Mouse (Mus musculus): ENCODE measurements around the gene Castor1. TPM values are rescaled to one million over a fixed set of nuclear protein-coding genes. Genes with fewer than 3 reads are reported as not detected.

The Castor1 gene
- total and polyA plus RNA-seq, 2 experiments from 2014 or later: 8.4 to 32.6 TPM

DNA sequence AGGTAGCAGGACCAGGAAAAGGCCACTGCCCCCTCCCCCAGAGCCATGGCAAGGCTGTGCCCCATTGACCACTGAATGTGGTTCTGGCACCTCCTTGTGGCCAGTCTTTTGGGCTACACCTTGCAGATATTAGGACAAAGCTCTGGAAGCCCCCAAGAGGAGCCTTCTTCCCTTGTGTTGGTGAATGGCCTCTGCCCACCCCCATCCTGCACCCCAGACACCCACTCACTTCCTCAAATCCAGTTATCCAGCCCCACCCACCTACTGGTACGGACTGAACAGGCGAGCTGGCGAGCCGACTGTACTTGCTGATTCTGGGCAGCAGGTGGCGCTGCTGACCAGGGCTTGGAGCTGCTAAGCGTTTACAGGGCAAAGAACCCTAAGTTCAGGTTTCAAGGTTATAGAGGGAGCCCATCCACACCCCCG, 40.6 kb downstream of the Castor1 start:
- no peaks in the 10 kb centered on the region for H3K9me3 ChIP-seq (replicated peaks; ENCODE audit: control insufficient read depth, low read length)
- DNase-seq (ENCODE audit: low spot score): peak; percentile 63
- H3K9ac ChIP-seq (replicated peaks; ENCODE audit: low read depth, low read length): no peak overlapping the region
- H3K27ac ChIP-seq (ENCODE audit: low read depth): no peak overlapping the region
- H3K36me3 ChIP-seq (replicated peaks; ENCODE audit: control insufficient read depth, insufficient read depth, low read length): no peaks in the 10 kb centered on the region
- no peak overlapping the region for H3K4me3 ChIP-seq (ENCODE audit: low read depth, low read length)
- H3K4me2 ChIP-seq (ENCODE audit: low read depth, low read length): peak overlapping the region; percentile 42
- under 1% methylated on average over 7 of the region's 7 CpGs for WGBS
- no peaks in the 10 kb centered on the region for H3K27me3 ChIP-seq (ENCODE audit: control insufficient read depth, insufficient read depth, low read length)
- TF ChIP-seq CTCF (IDR thresholded peaks at IDR 0.05; ENCODE audit: low read depth) (peak; percentile 91), EP300 (IDR thresholded peaks at IDR 0.05; ENCODE audit: low read depth) (no peak)
- H3K4me1 ChIP-seq (ENCODE audit: control insufficient read depth, insufficient read depth): peaks cover 26% of the 10 kb centered on the region
- ATAC-seq (ENCODE audit: insufficient read depth, low read depth): peak; percentile 31

- H3K36me3 ChIP-seq (replicated peaks; ENCODE audit: control insufficient read depth, insufficient read depth, low read length): no peaks in the 10 kb centered on the region
- peaks cover 31% of the 10 kb centered on the region for H3K4me1 ChIP-seq (ENCODE audit: control insufficient read depth, insufficient read depth)
- peak overlapping the region; percentile 43 for H3K4me2 ChIP-seq (ENCODE audit: low read depth, low read length)
- DNase-seq (ENCODE audit: low spot score) (peak; percentile 58), ATAC-seq (ENCODE audit: insufficient read depth, low read depth) (no peak)
- H3K9me3 ChIP-seq (replicated peaks; ENCODE audit: control insufficient read depth, low read length): no peaks in the 10 kb centered on the region
- H3K27ac ChIP-seq (ENCODE audit: low read depth): no peak overlapping the region
- H3K9ac ChIP-seq (replicated peaks; ENCODE audit: low read depth, low read length): 0 out of 2 replicates have a peak overlapping the region, but pooled peaks have one; percentile 8
- H3K4me3 ChIP-seq (ENCODE audit: low read depth, low read length): no peak overlapping the region
- peaks cover 10% of the 10 kb centered on the region for H3K27me3 ChIP-seq (ENCODE audit: control insufficient read depth, insufficient read depth, low read length)
- WGBS: 11% methylated on average over 14 of the region's 14 CpGs
- TF ChIP-seq EP300 (IDR thresholded peaks at IDR 0.05; ENCODE audit: low read depth) (no peak), CTCF (IDR thresholded peaks at IDR 0.05; ENCODE audit: low read depth) (no peak)
Observed at GRCm38 (mm10) chr11:4260463-4261187, 42.6 kb downstream of the Castor1 start.

- Histone ChIP-seq H3K9ac (replicated peaks; ENCODE audit: low read depth, low read length) (no peak overlapping the region), H3K36me3 (replicated peaks; ENCODE audit: control insufficient read depth, insufficient read depth, low read length) (no peaks in the 10 kb centered on the region), H3K27me3 (ENCODE audit: control insufficient read depth, insufficient read depth, low read length) (peaks cover 15% of the 10 kb centered on the region), H3K27ac (ENCODE audit: low read depth) (0 out of 2 replicates have a peak overlapping the region, but pooled peaks have one; percentile 13), H3K4me3 (ENCODE audit: low read depth, low read length) (no peak overlapping the region), H3K4me1 (ENCODE audit: control insufficient read depth, insufficient read depth) (peaks cover 36% of the 10 kb centered on the region), H3K9me3 (replicated peaks; ENCODE audit: control insufficient read depth, low read length) (no peaks in the 10 kb centered on the region), H3K4me2 (ENCODE audit: low read depth, low read length) (no peak overlapping the region)
- peak; percentile 27 for DNase-seq (ENCODE audit: low spot score)
- TF ChIP-seq EP300 (IDR thresholded peaks at IDR 0.05; ENCODE audit: low read depth) (no peak), CTCF (IDR thresholded peaks at IDR 0.05; ENCODE audit: low read depth) (peak; percentile 42)
- 49% methylated on average over 7 of the region's 7 CpGs for WGBS
- peak; percentile 21; the same call in 1 of the 2 replicates for ATAC-seq (ENCODE audit: insufficient read depth, low read depth)
Observed at GRCm38 (mm10) chr11:4261188-4261494, 43.1 kb downstream of the Castor1 start.

DNA sequence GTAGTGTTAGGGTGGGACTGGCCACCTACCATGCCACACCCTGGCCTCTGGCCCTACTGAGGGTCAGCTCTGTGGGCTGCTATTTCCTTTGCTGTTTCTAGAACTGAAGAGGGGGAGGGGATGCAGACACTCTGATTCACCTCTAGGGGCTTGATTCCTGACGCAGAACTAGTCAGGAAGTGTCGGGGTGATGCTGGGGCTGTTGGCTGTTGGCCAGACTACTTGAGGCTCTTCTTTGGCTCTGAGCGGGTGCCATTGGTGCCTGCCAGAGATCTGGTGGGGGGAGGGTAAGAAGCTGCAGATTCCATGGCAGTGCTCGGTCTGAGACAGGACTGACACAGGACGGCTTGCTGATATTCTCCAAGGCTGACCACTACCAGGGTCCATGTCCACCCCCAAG, 43.9 kb downstream of the Castor1 start:
- H3K4me2 ChIP-seq (ENCODE audit: low read depth, low read length): no peak overlapping the region
- no peak overlapping the region for H3K9ac ChIP-seq (replicated peaks; ENCODE audit: low read depth, low read length)
- H3K4me3 ChIP-seq (ENCODE audit: low read depth, low read length): no peak overlapping the region
- H3K36me3 ChIP-seq (replicated peaks; ENCODE audit: control insufficient read depth, insufficient read depth, low read length): no peaks in the 10 kb centered on the region
- DNase-seq (ENCODE audit: low spot score) (peak; percentile 88), ATAC-seq (ENCODE audit: insufficient read depth, low read depth) (peak; percentile 66)
- peaks cover 17% of the 10 kb centered on the region for H3K27me3 ChIP-seq (ENCODE audit: control insufficient read depth, insufficient read depth, low read length)
- H3K4me1 ChIP-seq (ENCODE audit: control insufficient read depth, insufficient read depth): peaks cover 39% of the 10 kb centered on the region
- WGBS: 8% methylated on average over 5 of the region's 5 CpGs
- no peaks in the 10 kb centered on the region for H3K9me3 ChIP-seq (replicated peaks; ENCODE audit: control insufficient read depth, low read length)
- no peak overlapping the region for H3K27ac ChIP-seq (ENCODE audit: low read depth)
- peak; percentile 55 for TF ChIP-seq CTCF (IDR thresholded peaks at IDR 0.05; ENCODE audit: low read depth)
- no peak for TF ChIP-seq EP300 (IDR thresholded peaks at IDR 0.05; ENCODE audit: low read depth)

- TF ChIP-seq CTCF (IDR thresholded peaks at IDR 0.05; ENCODE audit: low read depth) (no peak), EP300 (IDR thresholded peaks at IDR 0.05; ENCODE audit: low read depth) (no peak)
- Histone ChIP-seq H3K4me1 (ENCODE audit: control insufficient read depth, insufficient read depth) (peaks cover 39% of the 10 kb centered on the region), H3K27me3 (ENCODE audit: control insufficient read depth, insufficient read depth, low read length) (peaks cover 26% of the 10 kb centered on the region), H3K4me2 (ENCODE audit: low read depth, low read length) (no peak overlapping the region), H3K9me3 (replicated peaks; ENCODE audit: control insufficient read depth, low read length) (no peaks in the 10 kb centered on the region), H3K36me3 (replicated peaks; ENCODE audit: control insufficient read depth, insufficient read depth, low read length) (no peaks in the 10 kb centered on the region), H3K9ac (replicated peaks; ENCODE audit: low read depth, low read length) (no peak overlapping the region), H3K27ac (ENCODE audit: low read depth) (no peak overlapping the region), H3K4me3 (ENCODE audit: low read depth, low read length) (no peak overlapping the region)
- no peak for ATAC-seq (ENCODE audit: insufficient read depth, low read depth)
- DNase-seq (ENCODE audit: low spot score): no peak
- 26% methylated on average over 7 of the region's 7 CpGs for WGBS
Observed at GRCm38 (mm10) chr11:4262847-4263246, 44.8 kb downstream of the Castor1 start.

DNA sequence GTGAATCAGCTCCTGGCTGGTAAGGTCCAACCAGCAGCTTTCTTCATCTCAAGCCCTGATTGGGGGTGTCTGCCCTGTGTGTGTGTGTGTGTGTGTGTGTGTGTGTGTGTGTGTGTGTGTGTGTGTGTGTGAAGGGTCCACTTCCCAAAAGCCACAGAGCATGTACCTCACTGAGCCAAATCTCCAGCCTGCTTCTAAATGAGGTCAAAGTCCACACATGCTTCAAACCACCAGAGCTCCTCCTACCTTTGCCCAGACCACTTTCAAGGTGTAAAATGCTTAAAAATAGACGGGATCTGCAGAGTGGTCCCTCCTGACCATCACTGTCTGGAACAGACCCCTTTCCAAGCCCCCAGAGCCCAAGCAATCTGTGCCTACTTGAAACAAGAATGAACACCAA, 45.3 kb downstream of the Castor1 start:
- DNase-seq (ENCODE audit: low spot score): no peak
- H3K36me3 ChIP-seq (replicated peaks; ENCODE audit: control insufficient read depth, insufficient read depth, low read length): no peaks in the 10 kb centered on the region
- H3K27me3 ChIP-seq (ENCODE audit: control insufficient read depth, insufficient read depth, low read length): peaks cover 30% of the 10 kb centered on the region
- no peak for ATAC-seq (ENCODE audit: insufficient read depth, low read depth)
- 40% methylated on average over 1 of the region's 1 CpGs for WGBS
- H3K9me3 ChIP-seq (replicated peaks; ENCODE audit: control insufficient read depth, low read length): no peaks in the 10 kb centered on the region
- H3K4me1 ChIP-seq (ENCODE audit: control insufficient read depth, insufficient read depth): peaks cover 39% of the 10 kb centered on the region
- H3K4me2 ChIP-seq (ENCODE audit: low read depth, low read length): no peak overlapping the region
- no peak overlapping the region for H3K9ac ChIP-seq (replicated peaks; ENCODE audit: low read depth, low read length)
- no peak overlapping the region for H3K4me3 ChIP-seq (ENCODE audit: low read depth, low read length)
- TF ChIP-seq CTCF (IDR thresholded peaks at IDR 0.05; ENCODE audit: low read depth) (no peak), EP300 (IDR thresholded peaks at IDR 0.05; ENCODE audit: low read depth) (no peak)
- no peak overlapping the region for H3K27ac ChIP-seq (ENCODE audit: low read depth)
